18 mouse cellular contexts compared by ENCODE assay signal in the genomic region with DNA sequence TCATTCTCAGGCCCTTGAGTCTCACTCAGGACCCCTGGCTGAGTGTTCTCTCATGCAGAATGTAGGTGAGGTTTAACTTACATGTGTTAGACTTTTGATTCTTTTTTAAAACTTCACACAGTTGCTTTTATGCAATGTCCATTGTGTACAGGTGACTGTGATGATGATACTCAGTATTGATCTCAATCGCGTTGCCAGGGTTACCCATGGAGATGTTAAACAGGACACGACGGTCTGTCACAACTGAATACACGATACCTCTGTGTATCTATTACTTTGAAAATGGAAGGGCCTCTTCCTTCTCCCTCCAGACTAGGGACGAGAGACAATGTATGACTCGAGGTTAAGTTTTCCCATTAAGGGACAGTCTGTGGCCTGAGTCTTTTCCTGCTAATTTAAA.
"Had no signal": no experiment of that assay in that cellular context is flagged by ENCODE, and none has a peak within 500 bp of the region (broad histone marks: within the 10 kb centered on the region; RNA-seq: fewer than 3 reads in every experiment).

No protein-coding gene starts in this region.

- H3K9me3 ChIP-seq: limb, embryonic 12.5 days; limb, embryonic 15.5 days; lung, embryonic 15.5 days; megakaryocyte, embryonic 14.5 days; midbrain, embryonic 10.5 days; midbrain, embryonic 13.5 days had no signal

- H3K9ac ChIP-seq: limb, embryonic 12.5 days; limb, embryonic 15.5 days; liver, embryonic 14.5 days; lung, embryonic 15.5 days; midbrain, embryonic 13.5 days had no signal

- H3K27me3 ChIP-seq: limb, embryonic 12.5 days; limb, embryonic 15.5 days; lung, embryonic 15.5 days; megakaryocyte, embryonic 14.5 days; midbrain, embryonic 13.5 days had no signal

- H3K36me3 ChIP-seq: limb, embryonic 12.5 days; limb, embryonic 15.5 days; lung, embryonic 15.5 days; midbrain, embryonic 10.5 days; midbrain, embryonic 13.5 days had no signal

- H3K4me1 ChIP-seq: midbrain, embryonic 10.5 days had no signal

- DNase-seq: kidney, adult 2 months; kidney, postnatal 25 days; left cerebral cortex, postnatal 4 days; lung, adult 18-20 months; lung, postnatal 10 days; lung, postnatal 36 days; thymus, adult 18-20 months; thymus, postnatal 36 days had no signal

- H3K4me2 ChIP-seq: limb, embryonic 12.5 days; limb, embryonic 15.5 days; lung, embryonic 15.5 days; midbrain, embryonic 13.5 days had no signal

- ATAC-seq: midbrain, embryonic 13.5 days; midbrain, embryonic 16.5 days had no signal

- H3K4me3 ChIP-seq: limb, embryonic 12.5 days; limb, embryonic 15.5 days; lung, embryonic 15.5 days; midbrain, embryonic 10.5 days; midbrain, embryonic 13.5 days; myocyte had no signal

- H3K27ac ChIP-seq: kidney, postnatal 0 days; limb, embryonic 12.5 days; limb, embryonic 15.5 days; liver, embryonic 14.5 days; lung, embryonic 15.5 days; midbrain, embryonic 10.5 days; midbrain, embryonic 13.5 days had no signal
